Mouse (Mus musculus): ENCODE measurements around the gene Fbxw21.

DNA sequence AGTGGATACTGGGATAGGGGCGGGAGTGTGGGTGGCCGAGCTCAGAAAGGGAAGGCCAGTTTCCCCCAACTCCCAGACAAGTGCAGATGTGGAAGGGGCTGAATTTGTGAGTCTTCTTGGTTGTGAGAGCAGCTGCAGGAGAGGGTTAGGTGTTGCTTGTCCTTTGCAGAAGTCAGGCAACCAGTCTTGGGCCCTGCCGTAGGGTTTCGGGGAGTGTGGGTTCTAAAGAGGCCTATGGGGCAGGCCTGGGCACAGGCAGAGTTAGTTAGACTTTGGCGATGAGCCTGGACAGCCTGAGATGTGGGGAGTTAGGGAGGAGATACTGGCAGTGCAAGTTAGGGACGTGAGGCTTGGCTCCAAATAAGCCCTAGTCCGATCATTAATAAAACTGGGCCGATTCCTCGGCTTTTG lies 65.6 kb downstream of the Fbxw21 start:
- TF ChIP-seq HCFC1 (IDR thresholded peaks at IDR 0.05; ENCODE audit: borderline replicate concordance, insufficient read depth, low read length) (no peak), MAFK (IDR thresholded peaks at IDR 0.05; ENCODE audit: insufficient read depth, low read depth, low read length) (no peak)

All from ES-E14 (cell line).